Mouse (Mus musculus) G1E (cell line): ENCODE measurements at regions not wholly inside any gene's neighbourhood (a gene's known extent, or its start where the extent isn't known, plus 50 kb on each side); places are given as distances from the start of the nearest gene placed in this dataset.
A peak's percentile ranks its signal among the peaks of the same experiment; 100 is the strongest.
"Not testable (repeated sequence)": the region's sequence is repeated elsewhere in the genome, so short reads cannot be mapped to it uniquely, and the experiment has no call there.

Experiments used
- ATAC-seq: 2 replicates; pipeline ENCODE4 v1.8.0; 2016; ENCODE audit warnings: mild to moderate bottlenecking; ENCODE audit not compliant: insufficient number of reproducible peaks, poor library complexity, low FRiP score, severe bottlenecking; ENCODE audit errors: extremely low read depth
- DNase-seq: peaks from one replicate; pipeline ENCODE4 v3.0.0; 2012; ENCODE audit warnings: low spot score
- H3K27me3 ChIP-seq: 2 replicates; pipeline ENCODE4 v1.6.1; 2012; ENCODE audit warnings: mild to moderate bottlenecking, low read length, inconsistent platforms; ENCODE audit not compliant: insufficient read depth
- H3K36me3 ChIP-seq: replicated peaks from 2 replicates; pipeline ENCODE3; 2012; ENCODE audit warnings: mild to moderate bottlenecking, inconsistent platforms
- H3K4me1 ChIP-seq: 2 replicates; pipeline ENCODE4 v1.6.1; 2012; ENCODE audit warnings: low read depth, low read length, inconsistent platforms, mixed read lengths; ENCODE audit not compliant: insufficient read depth
- H3K4me3 ChIP-seq: 2 replicates; pipeline ENCODE4 v1.5.1; 2012; ENCODE audit warnings: low read depth, mild to moderate bottlenecking, inconsistent platforms, low read length, moderate library complexity, mixed read lengths
- H3K9me3 ChIP-seq: replicated peaks from 2 replicates; pipeline ENCODE4 v1.6.1; 2012; ENCODE audit warnings: inconsistent platforms

- H3K36me3 ChIP-seq, H3K4me3 ChIP-seq, H3K27me3 ChIP-seq, DNase-seq, H3K9me3 ChIP-seq, H3K4me1 ChIP-seq: not testable (repeated sequence)
- ATAC-seq = peak; percentile 54
These were observed 412.2 kb upstream of the Gm10488 start for GRCm38 (mm10) chrX:29563871-29564380.
